Mouse (Mus musculus): Measurements from ENCODE around the gene Car3. TPM values are rescaled to one million over a fixed set of nuclear protein-coding genes. Genes with fewer than 3 reads are reported as not detected.

Car3 gene
- polyA plus RNA-seq, 1 experiment from 2014 or later, result 3.5 TPM

GRCm38 (mm10) chr3:14889716-14890409 lies 26.6 kb downstream of the Car3 start:
- no peak overlapping the region for H3K4me2 ChIP-seq (replicated peaks)
- H3K36me3 ChIP-seq, result no peaks in the 10 kb centered on the region
- no peak overlapping the region for H3K9ac ChIP-seq (replicated peaks)
- H3K27me3 ChIP-seq, result peaks cover 21% of the 10 kb centered on the region
- ATAC-seq (ENCODE audit: low FRiP score, low read depth), result no peak
- H3K4me3 ChIP-seq, result no peak overlapping the region
- 23% methylated on average over 4 of the region's 4 CpGs for WGBS
- no peaks in the 10 kb centered on the region for H3K4me1 ChIP-seq
- H3K9me3 ChIP-seq, result no peaks in the 10 kb centered on the region
- H3K27ac ChIP-seq (replicated peaks), result no peak overlapping the region

GRCm38 (mm10) chr3:14892991-14893390 lies 29.7 kb downstream of the Car3 start:
- Histone ChIP-seq H3K27me3 (peaks cover 4% of the 10 kb centered on the region), H3K27ac (replicated peaks) (no peak overlapping the region), H3K9ac (replicated peaks) (no peak overlapping the region), H3K4me2 (replicated peaks) (no peak overlapping the region), H3K36me3 (no peaks in the 10 kb centered on the region), H3K4me3 (no peak overlapping the region), H3K9me3 (no peaks in the 10 kb centered on the region), H3K4me1 (no peaks in the 10 kb centered on the region)
- ATAC-seq (ENCODE audit: low FRiP score, low read depth), result no peak
- 85% methylated on average over 3 of the region's 3 CpGs for WGBS

- Histone ChIP-seq H3K9me3 (no peaks in the 10 kb centered on the region), H3K36me3 (no peaks in the 10 kb centered on the region), H3K4me3 (no peak overlapping the region), H3K27me3 (peaks cover 3% of the 10 kb centered on the region; the same call in 1 of the 2 replicates), H3K27ac (replicated peaks) (no peak overlapping the region), H3K4me1 (no peaks in the 10 kb centered on the region), H3K9ac (replicated peaks) (no peak overlapping the region), H3K4me2 (replicated peaks) (no peak overlapping the region)
- no peak for ATAC-seq (ENCODE audit: low FRiP score, low read depth)
- 77% methylated on average over 5 of the region's 5 CpGs for WGBS
Measured at GRCm38 (mm10) chr3:14893700-14894099, 30.4 kb downstream of the Car3 start.

DNA sequence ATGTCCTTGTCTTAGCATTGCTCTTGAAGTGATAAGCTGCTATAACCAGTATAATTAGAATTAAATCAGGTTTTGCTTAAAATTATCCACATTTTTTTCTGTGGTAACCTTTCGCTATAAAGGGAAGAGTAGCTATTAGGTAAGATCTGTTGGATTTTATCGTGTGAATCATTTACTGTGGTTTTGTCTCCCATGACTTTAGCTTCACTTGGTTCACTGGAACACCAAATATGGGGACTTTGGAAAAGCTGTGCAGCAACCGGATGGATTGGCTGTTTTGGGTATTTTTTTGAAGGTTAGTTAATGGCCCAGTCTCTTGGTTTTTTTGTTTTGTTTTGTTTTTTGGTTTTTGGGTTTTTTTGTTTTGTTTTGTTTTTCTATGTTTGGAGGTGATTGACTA lies 32.0 kb downstream of the Car3 start:
- no peak for ATAC-seq (ENCODE audit: low FRiP score, low read depth)
- Histone ChIP-seq H3K27me3 (no peaks in the 10 kb centered on the region), H3K4me1 (peaks cover 5% of the 10 kb centered on the region; the same call in 1 of the 2 replicates), H3K27ac (replicated peaks) (no peak overlapping the region), H3K9ac (replicated peaks) (no peak overlapping the region), H3K9me3 (no peaks in the 10 kb centered on the region), H3K4me2 (replicated peaks) (no peak overlapping the region), H3K36me3 (no peaks in the 10 kb centered on the region), H3K4me3 (no peak overlapping the region)
- WGBS, result 97% methylated on average over 3 of the region's 3 CpGs

GRCm38 (mm10) chr3:14897770-14898169 lies 34.5 kb downstream of the Car3 start:
- no peak for ATAC-seq (ENCODE audit: low FRiP score, low read depth)
- Histone ChIP-seq H3K4me1 (peaks cover 5% of the 10 kb centered on the region; the same call in 1 of the 2 replicates), H3K9me3 (no peaks in the 10 kb centered on the region), H3K36me3 (no peaks in the 10 kb centered on the region), H3K4me2 (replicated peaks) (no peak overlapping the region), H3K9ac (replicated peaks) (no peak overlapping the region), H3K27me3 (no peaks in the 10 kb centered on the region), H3K27ac (replicated peaks) (no peak overlapping the region), H3K4me3 (no peak overlapping the region)
- 55% methylated on average over 6 of the region's 6 CpGs for WGBS

GRCm38 (mm10) chr3:14903380-14903779 lies 40.1 kb downstream of the Car3 start:
- Histone ChIP-seq H3K9me3 (no peaks in the 10 kb centered on the region), H3K27ac (replicated peaks) (no peak overlapping the region), H3K4me2 (replicated peaks) (no peak overlapping the region), H3K9ac (replicated peaks) (no peak overlapping the region), H3K4me1 (peaks cover 5% of the 10 kb centered on the region; the same call in 1 of the 2 replicates), H3K27me3 (no peaks in the 10 kb centered on the region), H3K4me3 (no peak overlapping the region), H3K36me3 (no peaks in the 10 kb centered on the region)
- ATAC-seq (ENCODE audit: low FRiP score, low read depth), result no peak
- WGBS, result 94% methylated on average over 3 of the region's 3 CpGs

- no peak overlapping the region for H3K9ac ChIP-seq (replicated peaks)
- no peak overlapping the region for H3K4me2 ChIP-seq (replicated peaks)
- H3K27ac ChIP-seq (replicated peaks), result no peak overlapping the region
- H3K4me3 ChIP-seq, result no peak overlapping the region
- ATAC-seq (ENCODE audit: low FRiP score, low read depth), result no peak
- H3K27me3 ChIP-seq, result no peaks in the 10 kb centered on the region
- no peaks in the 10 kb centered on the region for H3K9me3 ChIP-seq
- peaks cover 5% of the 10 kb centered on the region; the same call in 1 of the 2 replicates for H3K4me1 ChIP-seq
- 89% methylated on average over 3 of the region's 3 CpGs for WGBS
- no peaks in the 10 kb centered on the region for H3K36me3 ChIP-seq
Measured at GRCm38 (mm10) chr3:14904165-14904564, 40.9 kb downstream of the Car3 start.

DNA sequence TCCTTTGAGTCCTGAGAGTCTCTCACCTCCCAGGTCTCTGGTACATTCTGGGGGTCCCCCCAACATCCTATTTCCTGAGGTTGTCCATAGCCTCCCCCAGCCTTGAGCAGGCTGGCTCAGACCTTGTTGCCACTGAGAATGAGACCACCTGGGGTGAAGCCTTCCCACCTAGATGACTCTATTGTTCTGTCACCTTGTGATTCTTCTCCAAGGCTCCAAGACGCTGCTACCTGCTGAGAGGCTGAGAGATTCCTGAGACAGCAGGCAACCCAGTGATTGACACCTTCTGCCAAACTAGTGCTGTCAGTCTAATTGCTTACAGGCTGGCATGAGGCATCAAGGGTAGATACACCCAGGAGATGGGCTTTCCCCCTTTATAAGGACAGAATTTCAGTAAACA lies 44.0 kb downstream of the Car3 start:
- Histone ChIP-seq H3K4me2 (replicated peaks) (no peak overlapping the region), H3K9me3 (no peaks in the 10 kb centered on the region), H3K9ac (replicated peaks) (no peak overlapping the region), H3K4me3 (no peak overlapping the region), H3K4me1 (no peaks in the 10 kb centered on the region), H3K27ac (replicated peaks) (no peak overlapping the region), H3K27me3 (no peaks in the 10 kb centered on the region), H3K36me3 (no peaks in the 10 kb centered on the region)
- no peak for ATAC-seq (ENCODE audit: low FRiP score, low read depth)
- 29% methylated on average over 1 of the region's 1 CpGs for WGBS

DNA sequence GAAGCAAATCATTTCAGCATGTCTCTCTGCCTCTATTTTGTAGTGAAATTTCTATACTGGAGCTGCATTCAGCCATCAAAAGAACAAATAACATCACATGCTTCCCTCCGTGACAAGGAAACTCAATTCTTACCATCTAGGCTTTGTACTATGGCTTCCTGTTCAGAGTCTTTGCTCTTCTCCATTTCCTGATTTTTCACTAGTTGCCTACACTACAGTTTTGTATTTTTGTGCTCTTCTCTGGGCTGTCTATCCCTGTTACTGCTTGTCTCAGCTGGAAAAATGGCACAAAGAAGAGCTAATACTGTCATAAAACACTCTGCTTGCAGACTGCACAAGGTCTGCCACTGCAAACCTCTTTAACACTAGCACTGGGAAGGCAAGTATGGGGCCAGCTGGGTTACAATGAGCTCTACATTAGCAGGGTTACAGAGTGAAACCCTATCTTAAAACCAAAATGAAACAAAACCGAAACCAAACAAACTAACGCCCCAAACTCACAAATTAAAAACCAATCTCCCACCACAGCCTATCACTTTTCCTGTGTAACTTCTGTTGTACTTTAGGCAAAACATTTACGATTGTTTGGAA lies 48.8 kb downstream of the Car3 start:
- Histone ChIP-seq H3K4me1 (no peaks in the 10 kb centered on the region), H3K9me3 (no peaks in the 10 kb centered on the region), H3K4me3 (no peak overlapping the region), H3K27me3 (no peaks in the 10 kb centered on the region), H3K9ac (replicated peaks) (no peak overlapping the region), H3K27ac (replicated peaks) (no peak overlapping the region), H3K36me3 (no peaks in the 10 kb centered on the region), H3K4me2 (replicated peaks) (no peak overlapping the region)
- 91% methylated on average over 4 of the region's 4 CpGs for WGBS
- no peak for ATAC-seq (ENCODE audit: low FRiP score, low read depth)

DNA sequence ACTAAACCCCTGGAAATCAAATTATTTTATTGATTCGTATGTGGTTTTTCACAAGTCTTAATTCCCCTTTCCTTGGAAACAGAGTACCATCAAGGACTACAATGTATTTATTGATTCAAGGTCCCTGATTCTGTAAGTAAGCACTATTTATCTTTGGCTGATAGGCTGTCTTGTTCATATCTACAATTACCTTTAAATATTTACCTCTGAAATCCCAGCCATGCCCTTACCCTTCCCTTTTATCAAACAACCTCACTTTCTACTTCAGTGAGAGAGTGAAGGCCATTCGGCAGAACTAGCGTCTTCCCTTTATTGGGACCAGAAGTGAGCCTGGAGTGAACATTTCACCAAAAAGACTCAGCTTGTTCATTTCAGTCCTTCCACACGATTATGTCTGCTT lies 50.5 kb downstream of the Car3 start:
- WGBS, result 92% methylated on average over 4 of the region's 4 CpGs
- no peak overlapping the region for H3K4me3 ChIP-seq
- no peak overlapping the region for H3K9ac ChIP-seq (replicated peaks)
- no peak overlapping the region for H3K27ac ChIP-seq (replicated peaks)
- H3K4me2 ChIP-seq (replicated peaks), result no peak overlapping the region
- H3K27me3 ChIP-seq, result no peaks in the 10 kb centered on the region
- ATAC-seq (ENCODE audit: low FRiP score, low read depth), result no peak
- no peaks in the 10 kb centered on the region for H3K4me1 ChIP-seq
- H3K36me3 ChIP-seq, result no peaks in the 10 kb centered on the region
- no peaks in the 10 kb centered on the region for H3K9me3 ChIP-seq

DNA sequence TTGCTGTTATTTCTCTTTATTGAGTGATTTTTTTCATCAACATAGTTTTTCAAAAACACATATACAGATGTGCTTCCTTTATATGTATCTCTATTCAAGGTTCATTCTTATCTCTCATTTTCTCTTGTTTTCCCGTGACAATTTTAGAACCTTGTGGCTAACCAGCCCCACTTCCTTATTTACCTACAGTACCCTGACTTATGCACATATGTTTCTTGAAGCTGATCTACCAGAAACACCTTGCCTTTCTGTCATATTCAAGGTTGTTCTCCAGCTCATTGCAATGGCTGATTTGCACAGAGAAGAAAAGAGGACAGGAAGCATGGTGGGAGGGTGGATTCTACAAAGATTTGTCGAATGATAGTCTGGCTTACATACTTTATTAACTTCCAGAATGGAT lies 52.0 kb downstream of the Car3 start:
- Histone ChIP-seq H3K27me3 (no peaks in the 10 kb centered on the region), H3K9me3 (no peaks in the 10 kb centered on the region), H3K9ac (replicated peaks) (no peak overlapping the region), H3K4me1 (no peaks in the 10 kb centered on the region), H3K4me3 (no peak overlapping the region), H3K36me3 (no peaks in the 10 kb centered on the region), H3K4me2 (replicated peaks) (no peak overlapping the region), H3K27ac (replicated peaks) (no peak overlapping the region)
- no peak for ATAC-seq (ENCODE audit: low FRiP score, low read depth)
- WGBS, result 81% methylated on average over 2 of the region's 2 CpGs

DNA sequence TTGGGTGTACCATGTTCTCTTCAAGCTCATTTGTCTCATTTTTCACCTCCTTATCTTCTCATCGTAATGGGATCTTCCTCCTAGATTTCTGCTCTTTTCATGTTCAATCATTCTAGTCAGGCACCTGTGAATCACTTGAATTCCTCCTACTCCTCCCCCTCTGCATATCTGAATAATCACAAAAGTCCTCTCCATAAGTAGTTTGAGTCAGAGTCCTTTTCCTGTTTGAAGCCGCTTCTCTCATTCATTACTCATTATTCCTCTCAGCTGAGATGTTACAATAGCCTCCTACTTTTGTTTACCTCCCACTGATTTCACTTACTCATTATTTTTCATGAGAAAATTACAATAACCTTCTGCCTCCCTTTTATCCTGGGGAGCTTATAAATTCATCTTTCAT lies 53.9 kb downstream of the Car3 start:
- ATAC-seq (ENCODE audit: low FRiP score, low read depth), result no peak
- no peaks in the 10 kb centered on the region for H3K27me3 ChIP-seq
- 55% methylated on average over 2 of the region's 2 CpGs for WGBS

More for the DNA sequence above, 53.9 kb downstream of the Car3 start:
- Histone ChIP-seq H3K36me3 (no peaks in the 10 kb centered on the region), H3K9ac (replicated peaks) (no peak overlapping the region), H3K4me1 (no peaks in the 10 kb centered on the region), H3K4me2 (replicated peaks) (no peak overlapping the region), H3K27ac (replicated peaks) (no peak overlapping the region), H3K4me3 (no peak overlapping the region), H3K9me3 (no peaks in the 10 kb centered on the region)
